Mouse (Mus musculus): ENCODE data around the gene Gm9573.

- TF ChIP-seq POLR2A (IDR thresholded peaks at IDR 0.05; ENCODE audit: control insufficient read depth, low read depth, low read length): no peak
- no peak for TF ChIP-seq CTCF (IDR thresholded peaks at IDR 0.05; ENCODE audit: control insufficient read depth, insufficient read depth, insufficient replicate concordance, low read depth, low read length)
Observed at GRCm38 (mm10) chr17:35571477-35571876, 55.0 kb downstream of the Gm9573 start.
